Mouse (Mus musculus) layer of hippocampus, adult 2 months (tissue): ENCODE data around the gene Faxc. TPM values are rescaled to one million over a fixed set of nuclear protein-coding genes. Genes with fewer than 3 reads are reported as not detected.

Source experiments
- DNase-seq, 2 experiments: peaks; one replicate each; pipeline ENCODE4 v3.0.0; 2022; ENCODE audit warnings: low spot score in 2 of 2
- H3K27ac ChIP-seq: fragments of 200-600 bp; 2 replicates; pipeline ENCODE4 v1.8.1; 2022
- H3K4me3 ChIP-seq: fragments of 200-600 bp; 2 replicates; pipeline ENCODE4 v1.8.1; 2022; ENCODE audit warnings: mild to moderate bottlenecking
- CTCF ChIP-seq: fragments of 200-600 bp; conservative IDR thresholded peaks from 2 replicates; pipeline ENCODE4 v1.8.1; 2022; ENCODE audit warnings: antibody characterized with exemption, mild to moderate bottlenecking, moderate library complexity
- long read RNA-seq, 2 experiments: library from polyadenylated mRNA; stranded (forward); transcript quantifications; one replicate each; pipeline ENCODE4 v2.0.0; 2021; ENCODE audit warnings: borderline mapping rate in 2 of 2
- total RNA-seq, 2 experiments: library from RNA; stranded (reverse); gene quantifications; 2 replicates each; pipeline ENCODE4 v1.2.3; 2021

Faxc gene
- total RNA-seq: 10 to 100 TPM; 49.5 to 52.4 TPM
- long read RNA-seq, experiment 1, transcript Faxc-201 (6 exons, 2,627 nt): major isoform, 6 of 12 reads
- long read RNA-seq, experiment 1, partial matches to known transcripts: 1 of 12 reads
- long read RNA-seq, experiment 1, other reads (novel, unspliced or antisense): 5 of 12 reads
- long read RNA-seq, experiment 2, full-length matches to known transcripts: 13 of 19 reads
- long read RNA-seq, experiment 2, partial matches to known transcripts: 0 of 19 reads
- long read RNA-seq, experiment 2, other reads (novel, unspliced or antisense): 6 of 19 reads

- peak; percentile 43 to 48 for DNase-seq
- Histone ChIP-seq H3K4me3 (peak within 1 kb of the TSS; percentile 74), H3K27ac (peak within 1 kb of the TSS; percentile 95)
- TF ChIP-seq CTCF: no peak
These were observed at the start of gene Faxc for GRCm38 (mm10) chr4:21930971-21931771. Gene Faxc, plus strand, starts transcription at chr4:21931329.

GRCm38 (mm10) chr4:21882806-21883205 is 48.3 kb upstream of the Faxc start:
- DNase-seq: no peak
- TF ChIP-seq CTCF: no peak
- no peak overlapping the region for H3K4me3 ChIP-seq
- no peak overlapping the region for H3K27ac ChIP-seq

- DNase-seq: no peak
- TF ChIP-seq CTCF: no peak
- Histone ChIP-seq H3K27ac (no peak overlapping the region), H3K4me3 (no peak overlapping the region)
These were observed 45.3 kb upstream of the Faxc start for GRCm38 (mm10) chr4:21885831-21886230.

- Histone ChIP-seq H3K27ac (peak overlapping the region; percentile 95), H3K4me3 (peak overlapping the region; percentile 74)
- no peak for TF ChIP-seq CTCF
- DNase-seq: no peak
These were observed 872 bp downstream of the Faxc start for GRCm38 (mm10) chr4:21931772-21932630.

- no peak for DNase-seq
- no peak for TF ChIP-seq CTCF
- no peak overlapping the region for H3K4me3 ChIP-seq
- no peak overlapping the region for H3K27ac ChIP-seq
These were observed 4.2 kb downstream of the Faxc start for GRCm38 (mm10) chr4:21935378-21935777.

GRCm38 (mm10) chr4:21936424-21936823 is 5.3 kb downstream of the Faxc start:
- Histone ChIP-seq H3K27ac (no peak overlapping the region), H3K4me3 (no peak overlapping the region)
- no peak for DNase-seq
- no peak for TF ChIP-seq CTCF

GRCm38 (mm10) chr4:21937890-21938289 is 6.8 kb downstream of the Faxc start:
- Histone ChIP-seq H3K27ac (no peak overlapping the region), H3K4me3 (no peak overlapping the region)
- no peak for DNase-seq
- TF ChIP-seq CTCF: no peak

- DNase-seq: no peak
- H3K27ac ChIP-seq: no peak overlapping the region
- TF ChIP-seq CTCF: no peak
- no peak overlapping the region for H3K4me3 ChIP-seq
These were observed 13.5 kb downstream of the Faxc start for GRCm38 (mm10) chr4:21944672-21945071.

GRCm38 (mm10) chr4:21951444-21951843 is 20.3 kb downstream of the Faxc start:
- Histone ChIP-seq H3K27ac (no peak overlapping the region), H3K4me3 (no peak overlapping the region)
- TF ChIP-seq CTCF: peak; percentile 90
- peak; percentile 49 to 58 for DNase-seq

GRCm38 (mm10) chr4:21952255-21952654 is 21.1 kb downstream of the Faxc start:
- no peak for DNase-seq
- Histone ChIP-seq H3K4me3 (no peak overlapping the region), H3K27ac (0 out of 2 replicates have a peak overlapping the region, but pooled peaks have one; percentile 10)
- no peak for TF ChIP-seq CTCF

- no peak overlapping the region for H3K4me3 ChIP-seq
- TF ChIP-seq CTCF: peak; percentile 79
- peak in 1 of 2 experiments; percentile 53 for DNase-seq
- H3K27ac ChIP-seq: no peak overlapping the region
These were observed 26.6 kb downstream of the Faxc start for GRCm38 (mm10) chr4:21957570-21958321.

GRCm38 (mm10) chr4:21971949-21972348 is 40.8 kb downstream of the Faxc start:
- TF ChIP-seq CTCF: no peak
- DNase-seq: no peak
- no peak overlapping the region for H3K27ac ChIP-seq
- no peak overlapping the region for H3K4me3 ChIP-seq

- no peak for DNase-seq
- Histone ChIP-seq H3K27ac (no peak overlapping the region), H3K4me3 (no peak overlapping the region)
- TF ChIP-seq CTCF: no peak
These were observed 43.0 kb downstream of the Faxc start for GRCm38 (mm10) chr4:21974126-21974525.
